Mouse (Mus musculus): ENCODE measurements around the gene Dazap1. TPM values are rescaled to one million over a fixed set of nuclear protein-coding genes. Genes with fewer than 3 reads are reported as not detected.
"Not testable (repeated sequence)": the region's sequence is repeated elsewhere in the genome, so short reads cannot be mapped to it uniquely, and the experiment has no call there.

Dazap1 gene
- 26.0 and 27.2 TPM in 2 replicates for polyA plus RNA-seq (2015; fragmentation: Nextera tagmentation; extraction: Ambion mirVana)

- Histone ChIP-seq H3K36me3 (replicated peaks) (peaks cover 31% of the 10 kb centered on the region), H3K4me1 (replicated peaks) (peaks cover 71% of the 10 kb centered on the region), H3K9ac (peak within 1 kb of the TSS; percentile 65), H3K4me2 (peak within 1 kb of the TSS; percentile 89), H3K27me3 (no peaks in the 10 kb centered on the region), H3K4me3 (replicated peaks) (peak within 1 kb of the TSS; percentile 58), H3K9me3 (replicated peaks) (no peaks in the 10 kb centered on the region), H3K27ac (replicated peaks) (peak within 1 kb of the TSS; percentile 91)
- under 1% methylated on average over 49 of the region's 49 CpGs for WGBS (ENCODE audit: insufficient replicate concordance)
- peak; percentile 73 for ATAC-seq (ENCODE audit: insufficient read depth)
Measured at GRCm38 (mm10) chr10:80260642-80261584, at the start of gene Dazap1, which contains the start of gene Gamt. Gene Dazap1 (plus strand): TSS chr10:80261486. Gene Gamt (minus strand): TSS chr10:80261012.

- H3K27me3 ChIP-seq, result peaks cover 37% of the 10 kb centered on the region
- not testable (repeated sequence) for H3K27ac ChIP-seq (replicated peaks); H3K4me2 ChIP-seq; ATAC-seq (ENCODE audit: insufficient read depth); H3K9ac ChIP-seq; H3K4me3 ChIP-seq (replicated peaks); H3K9me3 ChIP-seq (replicated peaks); H3K36me3 ChIP-seq (replicated peaks); H3K4me1 ChIP-seq (replicated peaks)
- WGBS (ENCODE audit: insufficient replicate concordance), result 59% methylated on average over 7 of the region's 7 CpGs
Measured at GRCm38 (mm10) chr10:80211547-80212103, 49.7 kb upstream of the Dazap1 start.

DNA sequence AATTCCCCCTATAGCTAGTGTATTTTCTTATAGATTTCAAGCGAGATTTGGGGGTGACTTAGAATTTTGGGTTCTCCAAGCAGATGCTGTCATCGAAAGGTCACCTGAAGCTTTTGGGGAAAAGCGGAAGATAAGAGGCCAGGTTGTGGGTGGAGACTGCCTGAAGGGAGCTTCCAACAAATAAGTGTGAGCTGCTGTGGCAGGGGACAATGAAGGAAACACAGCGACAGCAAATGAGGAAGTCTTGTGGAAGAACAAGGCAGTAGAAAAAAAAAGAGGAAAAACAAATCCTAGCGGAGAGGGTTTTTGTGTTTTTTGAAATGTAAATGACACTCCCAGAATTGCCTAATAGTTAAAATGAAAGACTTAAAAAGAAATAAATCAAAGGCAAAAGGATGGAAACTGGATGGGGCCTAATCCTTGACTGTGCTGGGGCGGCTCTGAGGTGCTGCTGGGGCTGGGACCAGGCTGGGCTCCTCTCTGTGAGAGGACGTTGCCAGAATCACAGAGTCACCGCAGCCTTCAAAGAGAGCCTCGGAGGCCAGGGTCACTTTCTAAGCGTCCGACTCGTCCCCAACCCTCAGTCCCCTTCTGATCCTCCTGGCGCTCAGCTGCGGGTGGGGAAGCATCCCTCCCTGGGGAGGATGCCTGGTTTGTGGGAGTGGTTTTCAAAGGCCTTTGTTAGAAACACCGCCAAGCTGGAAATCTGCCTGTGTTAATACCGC is 46.1 kb upstream of the Dazap1 start:
- no peak overlapping the region for H3K9ac ChIP-seq
- H3K4me1 ChIP-seq (replicated peaks), result peaks cover 5% of the 10 kb centered on the region; the same call in 1 of the 2 replicates
- peaks cover 32% of the 10 kb centered on the region for H3K27me3 ChIP-seq
- 24% methylated on average over 16 of the region's 16 CpGs for whole genome bisulfite sequencing (ENCODE audit: insufficient replicate concordance)
- no peaks in the 10 kb centered on the region for H3K36me3 ChIP-seq (replicated peaks)
- ATAC-seq (ENCODE audit: insufficient read depth), result no peak
- H3K9me3 ChIP-seq (replicated peaks), result no peaks in the 10 kb centered on the region
- no peak overlapping the region for H3K4me3 ChIP-seq (replicated peaks)
- no peak overlapping the region; the same call in 1 of the 2 replicates for H3K4me2 ChIP-seq
- no peak overlapping the region for H3K27ac ChIP-seq (replicated peaks)

GRCm38 (mm10) chr10:80220676-80221075 is 40.6 kb upstream of the Dazap1 start:
- H3K27ac ChIP-seq (replicated peaks), result no peak overlapping the region
- no peak overlapping the region for H3K9ac ChIP-seq
- no peak overlapping the region for H3K4me2 ChIP-seq
- ATAC-seq (ENCODE audit: insufficient read depth), result no peak
- peaks cover 48% of the 10 kb centered on the region for H3K27me3 ChIP-seq
- H3K4me3 ChIP-seq (replicated peaks), result no peak overlapping the region
- H3K4me1 ChIP-seq (replicated peaks), result peaks cover 3% of the 10 kb centered on the region
- WGBS (ENCODE audit: insufficient replicate concordance), result 48% methylated on average over 7 of the region's 9 CpGs
- no peaks in the 10 kb centered on the region for H3K36me3 ChIP-seq (replicated peaks)
- H3K9me3 ChIP-seq (replicated peaks), result no peaks in the 10 kb centered on the region

DNA sequence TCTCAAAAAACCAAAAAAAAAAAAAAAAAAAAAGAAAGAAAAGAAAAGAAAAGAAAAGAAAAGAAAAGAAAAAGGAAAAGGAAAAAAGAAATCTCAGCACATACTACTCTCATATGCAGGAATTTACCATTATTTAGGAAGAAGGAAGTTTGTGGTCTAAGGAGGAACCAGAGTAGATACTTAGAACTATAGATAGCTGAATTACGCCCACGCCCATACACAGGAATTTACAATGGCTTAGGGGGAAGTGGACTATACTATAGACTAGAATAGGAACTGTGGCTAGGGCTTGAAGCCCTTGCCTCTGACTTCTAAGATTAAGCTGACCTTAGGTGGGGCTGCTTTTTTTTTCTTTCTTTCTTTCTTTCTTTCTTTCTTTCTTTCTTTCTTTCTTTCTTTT is 38.1 kb upstream of the Dazap1 start:
- H3K27ac ChIP-seq (replicated peaks); H3K9me3 ChIP-seq (replicated peaks); H3K9ac ChIP-seq; H3K4me3 ChIP-seq (replicated peaks); ATAC-seq (ENCODE audit: insufficient read depth); H3K4me2 ChIP-seq; H3K36me3 ChIP-seq (replicated peaks): not testable (repeated sequence)
- peaks cover 25% of the 10 kb centered on the region for H3K4me1 ChIP-seq (replicated peaks)
- peaks cover 39% of the 10 kb centered on the region for H3K27me3 ChIP-seq
- WGBS (ENCODE audit: insufficient replicate concordance), result 24% methylated on average over 2 of the region's 2 CpGs

- Histone ChIP-seq H3K27me3 (peaks cover 21% of the 10 kb centered on the region), H3K36me3 (replicated peaks) (peaks cover 30% of the 10 kb centered on the region), H3K4me1 (replicated peaks) (peaks cover 30% of the 10 kb centered on the region), H3K27ac (replicated peaks) (peak overlapping the region; percentile 91), H3K4me2 (peak overlapping the region; percentile 99), H3K9me3 (replicated peaks) (no peaks in the 10 kb centered on the region), H3K9ac (peak overlapping the region; percentile 37), H3K4me3 (replicated peaks) (peak overlapping the region; percentile 83)
- 4% methylated on average over 14 of the region's 14 CpGs for WGBS (ENCODE audit: insufficient replicate concordance)
- no peak for ATAC-seq (ENCODE audit: insufficient read depth)
Measured at GRCm38 (mm10) chr10:80226071-80226415, 35.2 kb upstream of the Dazap1 start.

GRCm38 (mm10) chr10:80226416-80227165 is 34.7 kb upstream of the Dazap1 start, which contains the start of gene Mum1:
Gene Mum1 (plus strand): TSS chr10:80226434.
- Histone ChIP-seq H3K4me2 (peak within 1 kb of the TSS; percentile 99), H3K4me1 (replicated peaks) (peaks cover 30% of the 10 kb centered on the region), H3K27ac (replicated peaks) (peak within 1 kb of the TSS; percentile 91), H3K9ac (peak within 1 kb of the TSS; percentile 84), H3K9me3 (replicated peaks) (no peaks in the 10 kb centered on the region), H3K36me3 (replicated peaks) (peaks cover 34% of the 10 kb centered on the region), H3K4me3 (replicated peaks) (peak within 1 kb of the TSS; percentile 83), H3K27me3 (peaks cover 17% of the 10 kb centered on the region)
- ATAC-seq (ENCODE audit: insufficient read depth), result peak; percentile 99
- under 1% methylated on average over 75 of the region's 75 CpGs for WGBS (ENCODE audit: insufficient replicate concordance)

DNA sequence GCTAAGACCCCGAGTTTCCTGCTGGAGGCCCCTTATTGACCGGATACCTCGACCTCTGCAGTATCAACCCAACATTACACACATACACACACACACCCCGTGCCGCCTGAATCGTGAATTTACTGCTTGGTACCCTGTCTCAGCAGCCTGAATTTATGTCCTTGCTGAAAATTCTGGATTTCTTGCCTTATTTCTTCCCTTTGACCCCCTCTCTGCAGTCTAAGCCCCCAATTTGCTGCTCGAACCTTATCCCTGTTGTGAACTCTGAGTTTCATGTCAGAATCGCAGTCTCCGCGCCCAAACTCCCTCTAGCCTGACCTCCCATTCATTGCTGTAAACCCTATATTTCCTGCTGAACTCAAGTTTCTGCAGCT is 34.1 kb upstream of the Dazap1 start:
- Histone ChIP-seq H3K27ac (replicated peaks) (peak overlapping the region; percentile 91), H3K27me3 (peaks cover 12% of the 10 kb centered on the region), H3K4me2 (peak overlapping the region; percentile 99), H3K36me3 (replicated peaks) (peaks cover 40% of the 10 kb centered on the region), H3K4me1 (replicated peaks) (peaks cover 30% of the 10 kb centered on the region), H3K9me3 (replicated peaks) (no peaks in the 10 kb centered on the region), H3K4me3 (replicated peaks) (peak overlapping the region; percentile 83), H3K9ac (peak overlapping the region; percentile 84)
- WGBS (ENCODE audit: insufficient replicate concordance), result 6% methylated on average over 10 of the region's 10 CpGs
- no peak for ATAC-seq (ENCODE audit: insufficient read depth)

DNA sequence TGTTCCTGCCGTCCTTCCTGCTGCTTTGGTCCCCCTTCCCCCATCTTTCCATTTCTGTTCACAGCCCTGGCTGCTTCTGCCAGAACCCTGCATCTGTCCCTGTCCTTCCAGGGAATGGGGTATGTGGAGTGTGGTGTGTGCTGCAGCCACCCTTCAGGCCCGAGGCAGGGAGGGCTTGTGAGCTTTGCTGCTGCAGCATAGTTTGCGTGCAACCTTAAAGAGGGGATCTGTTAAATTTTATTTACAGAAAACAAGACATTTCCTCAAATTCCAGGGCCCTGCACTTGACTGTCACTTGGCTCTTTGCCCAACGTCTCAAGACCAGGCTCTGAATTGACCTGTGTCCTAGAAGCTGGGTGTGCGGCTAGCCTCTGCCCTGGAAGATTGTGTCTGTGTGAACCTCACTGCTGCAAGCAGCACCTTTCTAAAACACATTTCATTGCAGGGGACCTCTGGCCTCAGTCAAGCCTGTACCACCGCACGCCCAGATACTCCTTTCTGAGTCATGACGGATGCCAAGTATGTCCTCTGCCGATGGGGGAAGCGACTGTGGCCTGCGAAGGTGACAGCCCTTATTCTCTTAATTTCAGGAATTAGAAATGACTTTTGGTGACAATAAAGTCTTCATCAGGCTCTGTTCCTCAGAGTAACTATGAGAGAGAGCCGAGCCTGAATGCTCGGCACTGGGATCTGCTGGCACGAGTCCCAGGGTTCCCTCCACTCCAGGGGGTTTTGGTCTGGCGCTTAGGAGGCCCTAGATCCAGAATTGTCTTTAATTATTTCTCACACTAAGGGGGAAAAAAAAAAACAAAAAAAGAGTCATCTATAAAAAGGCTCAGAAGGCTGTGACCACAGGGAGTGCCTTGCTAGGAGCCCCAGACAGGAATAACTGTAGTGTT is 33.2 kb upstream of the Dazap1 start:
- H3K9me3 ChIP-seq (replicated peaks), result no peaks in the 10 kb centered on the region
- 0 out of 2 replicates have a peak overlapping the region, but pooled peaks have one; percentile 84 for H3K9ac ChIP-seq
- H3K27ac ChIP-seq (replicated peaks), result 0 out of 2 replicates have a peak overlapping the region, but pooled peaks have one; percentile 21
- WGBS (ENCODE audit: insufficient replicate concordance), result 75% methylated on average over 15 of the region's 15 CpGs
- peaks cover 12% of the 10 kb centered on the region for H3K27me3 ChIP-seq
- ATAC-seq (ENCODE audit: insufficient read depth), result no peak
- H3K36me3 ChIP-seq (replicated peaks), result peaks cover 50% of the 10 kb centered on the region
- H3K4me3 ChIP-seq (replicated peaks), result peak overlapping the region; percentile 83
- peak overlapping the region; percentile 99 for H3K4me2 ChIP-seq
- peaks cover 30% of the 10 kb centered on the region for H3K4me1 ChIP-seq (replicated peaks)

All from liver, embryonic 15.5 days (tissue).